Mouse (Mus musculus) heart, embryonic 12.5 days (tissue): ENCODE data around the gene Crybb2. TPM values are rescaled to one million over a fixed set of nuclear protein-coding genes. Genes with fewer than 3 reads are reported as not detected.
"Not testable (repeated sequence)": the region's sequence is repeated elsewhere in the genome, so short reads cannot be mapped to it uniquely, and the experiment has no call there.

Experiments
- ATAC-seq: fragments of 200-750 bp; cut with Nextera tagmentation; 2 replicates; pipeline ENCODE4 v1.8.0; 2017; ENCODE audit warnings: moderate TSS enrichment, moderate library complexity; ENCODE audit not compliant: insufficient number of reproducible peaks, low FRiP score
- H3K27ac ChIP-seq: fragments of 300-500 bp; sonication (generic); 2 replicates; pipeline ENCODE4 v1.5.1; 2016; ENCODE audit warnings: mild to moderate bottlenecking, moderate library complexity; ENCODE audit not compliant: poor library complexity, severe bottlenecking
- H3K27me3 ChIP-seq: fragments of 300-500 bp; sonication (generic); replicated peaks from 2 replicates; pipeline ENCODE4 v1.6.1; 2016; ENCODE audit warnings: mild to moderate bottlenecking, moderate library complexity
- H3K36me3 ChIP-seq: fragments of 300-500 bp; sonication (generic); 2 replicates; pipeline ENCODE4 v1.6.1; 2016; ENCODE audit warnings: mild to moderate bottlenecking, moderate library complexity
- H3K4me1 ChIP-seq: fragments of 300-500 bp; sonication (generic); replicated peaks from 2 replicates; pipeline ENCODE4 v1.6.1; 2016; ENCODE audit warnings: mild to moderate bottlenecking
- H3K4me2 ChIP-seq: fragments of 300-500 bp; sonication (generic); 2 replicates; pipeline ENCODE4 v1.6.1; 2016; ENCODE audit warnings: mild to moderate bottlenecking, moderate library complexity
- H3K4me3 ChIP-seq: fragments of 300-500 bp; sonication (generic); 2 replicates; pipeline ENCODE4 v1.5.1; 2016; ENCODE audit warnings: mild to moderate bottlenecking
- H3K9ac ChIP-seq: fragments of 300-500 bp; sonication (generic); 2 replicates; pipeline ENCODE4 v1.6.1; 2016; ENCODE audit warnings: mild to moderate bottlenecking, moderate library complexity
- H3K9me3 ChIP-seq: fragments of 300-500 bp; sonication (generic); replicated peaks from 2 replicates; pipeline ENCODE4 v1.6.1; 2016; ENCODE audit warnings: mild to moderate bottlenecking, moderate library complexity
- WGBS: fragments of 180-500 bp; shearing (Covaris S2); methylation state at CpG from one replicate; pipeline ENCODE4 v1.1.7; 2016; 5-methylcytosine and 5-hydroxymethylcytosine counted together
- polyA plus RNA-seq: library from polyadenylated mRNA; unstranded; fragments of >200 nt; fragmentation: Nextera tagmentation; extraction: Ambion mirVana; gene quantifications from 2 replicates; pipeline ENCODE4 v1.2.1, GENCODE M21; 2016

Gene Crybb2
- polyA plus RNA-seq: not detected in 2 replicates

DNA sequence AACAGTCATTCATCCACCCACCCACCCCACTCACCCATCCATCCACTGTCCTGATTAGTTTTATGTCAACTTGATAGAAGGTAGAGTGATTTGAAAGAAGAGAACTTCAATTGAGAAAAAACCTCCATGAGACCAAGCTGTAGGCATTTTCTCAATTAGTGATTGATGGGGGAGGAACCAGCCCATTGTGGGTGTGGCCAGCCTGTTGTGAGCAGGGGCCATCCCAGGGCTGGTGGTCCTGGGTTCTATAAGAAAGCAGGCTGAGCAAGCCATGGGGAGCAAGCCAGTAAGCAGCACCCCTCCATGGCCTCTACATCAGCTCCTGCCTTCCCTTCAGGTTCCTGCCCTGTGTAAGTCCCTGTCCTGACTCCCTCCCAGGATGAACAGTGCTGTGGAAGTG lies at the start of gene Crybb2:
Gene Crybb2 (minus strand): TSS at position 101 of the 400 bp plus-strand sequence.
- H3K4me2 ChIP-seq: no peak within 1 kb of the TSS
- no peaks in the 10 kb centered on the region for H3K9me3 ChIP-seq
- H3K4me3 ChIP-seq: no peak within 1 kb of the TSS
- no peak for ATAC-seq
- H3K27me3 ChIP-seq: peaks cover 7% of the 10 kb centered on the region
- no peak within 1 kb of the TSS for H3K27ac ChIP-seq
- H3K9ac ChIP-seq: no peak within 1 kb of the TSS
- H3K36me3 ChIP-seq: no peaks in the 10 kb centered on the region
- H3K4me1 ChIP-seq: peaks cover 4% of the 10 kb centered on the region

GRCm38 (mm10) chr5:113119291-113119690 lies 49.4 kb upstream of the Crybb2 start:
- H3K9me3 ChIP-seq: no peaks in the 10 kb centered on the region
- H3K36me3 ChIP-seq: no peaks in the 10 kb centered on the region
- H3K4me3 ChIP-seq: no peak overlapping the region
- no peak overlapping the region for H3K4me2 ChIP-seq
- peaks cover 95% of the 10 kb centered on the region for H3K4me1 ChIP-seq
- ATAC-seq: no peak
- WGBS: 52% methylated on average over 9 of the region's 9 CpGs
- H3K27ac ChIP-seq: peak overlapping the region; percentile 8; the same call in 1 of the 2 replicates
- H3K27me3 ChIP-seq: no peaks in the 10 kb centered on the region
- peak overlapping the region; percentile 26; the same call in 1 of the 2 replicates for H3K9ac ChIP-seq

GRCm38 (mm10) chr5:113118695-113119094 lies 48.8 kb upstream of the Crybb2 start:
- Histone ChIP-seq H3K36me3 (no peaks in the 10 kb centered on the region), H3K27me3 (no peaks in the 10 kb centered on the region), H3K4me2 (no peak overlapping the region), H3K4me1 (peaks cover 96% of the 10 kb centered on the region), H3K9ac (no peak overlapping the region), H3K9me3 (no peaks in the 10 kb centered on the region), H3K27ac (peak overlapping the region; percentile 30; the same call in 1 of the 2 replicates), H3K4me3 (no peak overlapping the region)
- 39% methylated on average over 6 of the region's 6 CpGs for WGBS
- no peak for ATAC-seq

DNA sequence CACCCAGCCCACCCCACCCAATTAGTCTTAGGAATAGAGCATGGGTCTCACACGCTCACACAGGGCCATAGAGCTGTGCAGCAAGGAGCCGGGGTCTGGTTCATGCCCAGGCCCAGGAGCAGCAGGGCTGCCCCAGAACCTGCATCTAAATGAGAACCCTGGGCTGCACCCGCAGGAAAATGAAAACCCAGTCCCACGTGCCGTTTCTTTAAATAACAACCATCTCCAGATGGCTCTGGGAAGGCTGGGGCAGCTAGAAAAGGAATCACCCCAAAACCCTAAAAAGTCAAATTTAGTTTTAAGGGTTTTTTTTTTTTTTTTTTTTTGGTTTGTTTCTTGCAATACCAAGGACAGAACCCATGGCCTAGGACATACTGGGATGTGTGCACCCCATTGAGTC lies 47.4 kb upstream of the Crybb2 start:
- Histone ChIP-seq H3K9me3 (no peaks in the 10 kb centered on the region), H3K27ac (no peak overlapping the region)
- WGBS: 66% methylated on average over 5 of the region's 5 CpGs

DNA sequence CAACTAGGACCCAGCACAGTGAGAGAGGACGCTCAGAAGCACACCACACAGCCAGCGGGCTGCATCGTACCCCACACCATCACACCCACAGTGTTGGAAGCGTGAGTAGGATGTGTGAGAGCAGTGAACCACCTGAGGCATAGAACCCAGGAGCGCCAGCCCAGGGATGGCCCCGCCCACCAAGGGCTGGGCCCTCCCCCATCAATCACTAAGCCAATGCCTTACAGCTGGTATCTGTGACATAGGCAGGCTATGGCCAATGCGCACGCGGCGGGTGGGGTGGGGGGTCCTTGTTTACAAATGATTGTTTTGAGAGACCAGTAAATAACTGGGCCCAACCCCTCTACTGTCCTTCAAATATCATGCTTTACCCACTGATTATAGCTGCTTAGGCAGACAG lies 46.0 kb upstream of the Crybb2 start:
- no peak for ATAC-seq
- Histone ChIP-seq H3K4me1 (peaks cover 95% of the 10 kb centered on the region), H3K27ac (peak overlapping the region; percentile 98; the same call in 1 of the 2 replicates), H3K36me3 (no peaks in the 10 kb centered on the region), H3K27me3 (no peaks in the 10 kb centered on the region), H3K4me2 (no peak overlapping the region), H3K9ac (no peak overlapping the region), H3K9me3 (no peaks in the 10 kb centered on the region), H3K4me3 (no peak overlapping the region)
- 59% methylated on average over 10 of the region's 10 CpGs for WGBS

More for the DNA sequence above, 47.4 kb upstream of the Crybb2 start:
- no peak for ATAC-seq
- H3K9ac ChIP-seq: no peak overlapping the region
- H3K4me1 ChIP-seq: peaks cover 96% of the 10 kb centered on the region
- H3K27me3 ChIP-seq: no peaks in the 10 kb centered on the region
- H3K36me3 ChIP-seq: no peaks in the 10 kb centered on the region
- H3K4me3 ChIP-seq: no peak overlapping the region
- no peak overlapping the region for H3K4me2 ChIP-seq

DNA sequence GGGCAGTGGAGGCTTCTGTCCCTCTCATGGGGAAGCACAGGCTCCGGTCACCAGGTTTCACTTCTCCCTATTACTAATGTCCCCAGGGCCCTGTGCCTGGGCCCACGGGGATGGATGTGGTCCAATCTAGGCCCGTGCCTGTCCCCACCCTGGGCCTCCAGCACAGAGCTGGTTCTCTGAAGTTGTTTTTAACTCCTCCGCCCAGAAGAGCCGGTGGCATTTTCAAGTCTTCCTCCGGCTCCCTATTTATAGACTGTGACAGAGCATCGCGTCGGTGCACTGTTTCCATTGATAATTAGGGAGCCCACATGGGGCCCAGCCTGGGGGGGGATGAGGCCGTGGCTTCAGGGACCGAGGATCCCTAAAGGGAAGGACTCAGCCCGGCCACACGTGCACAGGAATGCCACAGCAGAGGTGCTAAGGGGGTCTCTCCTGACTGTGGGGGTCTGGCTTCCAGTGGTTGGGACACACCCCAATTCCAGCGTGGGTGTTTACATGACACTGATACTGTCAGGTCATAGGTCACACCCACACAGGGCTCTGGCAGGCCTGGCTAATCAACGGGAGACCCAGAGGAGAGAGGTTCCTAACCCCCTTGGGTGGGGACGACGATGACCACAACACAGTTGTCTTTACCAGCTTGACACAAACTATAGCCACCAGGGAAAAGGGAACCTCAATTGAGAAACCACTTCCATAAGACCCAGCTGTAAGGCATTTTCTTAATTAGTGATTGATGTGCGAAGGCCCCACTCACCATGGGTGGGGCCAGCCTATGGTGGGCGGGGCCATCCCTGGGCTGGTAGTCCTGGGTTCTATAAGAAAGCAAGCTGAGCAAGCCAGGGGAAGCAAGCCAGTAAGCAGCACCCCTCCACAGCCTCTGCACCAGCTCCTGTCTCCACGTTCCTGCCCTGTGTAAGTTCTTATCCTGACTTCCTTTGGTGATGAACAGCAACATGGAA lies 44.6 kb upstream of the Crybb2 start:
- 17% methylated on average over 20 of the region's 20 CpGs for WGBS
- Histone ChIP-seq H3K9ac (peak overlapping the region; percentile 52; the same call in 1 of the 2 replicates), H3K4me3 (no peak overlapping the region), H3K36me3 (no peaks in the 10 kb centered on the region), H3K4me1 (peaks cover 88% of the 10 kb centered on the region), H3K9me3 (no peaks in the 10 kb centered on the region), H3K27ac (peak overlapping the region; percentile 98), H3K4me2 (peak overlapping the region; percentile 47), H3K27me3 (no peaks in the 10 kb centered on the region)
- peak; percentile 66 for ATAC-seq

GRCm38 (mm10) chr5:113113120-113113519 lies 43.2 kb upstream of the Crybb2 start:
- H3K9me3 ChIP-seq: no peaks in the 10 kb centered on the region
- 33% methylated on average over 5 of the region's 5 CpGs for WGBS
- H3K36me3 ChIP-seq: no peaks in the 10 kb centered on the region
- H3K9ac ChIP-seq: peak overlapping the region; percentile 51
- peaks cover 85% of the 10 kb centered on the region for H3K4me1 ChIP-seq
- no peak overlapping the region for H3K4me3 ChIP-seq
- H3K27ac ChIP-seq: peak overlapping the region; percentile 98
- no peaks in the 10 kb centered on the region for H3K27me3 ChIP-seq
- no peak for ATAC-seq
- H3K4me2 ChIP-seq: no peak overlapping the region

DNA sequence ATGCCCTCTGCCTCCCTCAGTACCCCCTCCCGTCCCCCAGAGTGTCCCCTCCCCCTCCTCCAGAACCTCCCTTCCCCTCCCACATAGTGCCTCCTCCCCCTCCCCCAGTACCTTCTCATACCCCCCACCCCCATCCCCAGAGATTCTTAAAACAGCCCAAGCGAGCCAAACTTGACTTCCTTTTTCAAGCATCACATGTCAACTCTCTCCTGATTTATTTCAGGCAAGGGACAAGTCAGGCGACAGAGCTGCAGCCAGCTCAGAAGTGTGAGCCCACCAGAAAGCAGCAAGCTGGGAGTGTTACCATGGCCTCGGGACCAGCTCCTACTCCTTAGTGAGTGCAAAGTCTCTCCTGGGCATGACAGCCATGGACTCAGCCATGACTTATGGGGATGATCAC lies 41.4 kb upstream of the Crybb2 start:
- 5% methylated on average over 4 of the region's 4 CpGs for WGBS
- ATAC-seq: no peak
- H3K27ac ChIP-seq: peak overlapping the region; percentile 97
- no peak overlapping the region for H3K4me3 ChIP-seq
- no peaks in the 10 kb centered on the region for H3K36me3 ChIP-seq
- peak overlapping the region; percentile 71; the same call in 1 of the 2 replicates for H3K9ac ChIP-seq
- H3K9me3 ChIP-seq: no peaks in the 10 kb centered on the region
- no peaks in the 10 kb centered on the region for H3K27me3 ChIP-seq
- peak overlapping the region; percentile 15; the same call in 1 of the 2 replicates for H3K4me2 ChIP-seq
- H3K4me1 ChIP-seq: peaks cover 88% of the 10 kb centered on the region

DNA sequence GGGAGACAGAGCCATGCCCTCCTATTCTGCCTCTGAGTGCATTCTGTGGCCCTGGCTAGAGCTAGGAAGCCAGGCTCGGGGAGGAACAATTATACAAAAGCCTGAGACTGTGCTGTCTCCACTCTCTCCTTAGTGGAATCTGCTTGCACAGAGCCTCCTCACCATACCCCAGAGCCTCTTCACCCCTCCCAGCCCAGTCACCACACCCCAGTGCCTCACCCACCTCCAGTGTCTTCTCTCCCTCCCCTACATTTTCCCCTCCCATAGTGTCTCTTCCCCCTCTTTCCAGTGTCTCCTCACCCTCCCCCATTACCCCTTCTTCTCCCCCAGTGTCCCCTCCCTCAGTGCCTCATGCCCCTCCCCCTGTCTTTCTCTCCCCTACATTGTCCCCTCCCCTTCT lies 41.0 kb upstream of the Crybb2 start:
- Histone ChIP-seq H3K4me3 (no peak overlapping the region), H3K4me2 (no peak overlapping the region), H3K9me3 (no peaks in the 10 kb centered on the region), H3K9ac (peak overlapping the region; percentile 71), H3K36me3 (no peaks in the 10 kb centered on the region), H3K27ac (peak overlapping the region; percentile 97), H3K4me1 (peaks cover 84% of the 10 kb centered on the region), H3K27me3 (no peaks in the 10 kb centered on the region)
- ATAC-seq: no peak
- 8% methylated on average over 1 of the region's 1 CpGs for WGBS

DNA sequence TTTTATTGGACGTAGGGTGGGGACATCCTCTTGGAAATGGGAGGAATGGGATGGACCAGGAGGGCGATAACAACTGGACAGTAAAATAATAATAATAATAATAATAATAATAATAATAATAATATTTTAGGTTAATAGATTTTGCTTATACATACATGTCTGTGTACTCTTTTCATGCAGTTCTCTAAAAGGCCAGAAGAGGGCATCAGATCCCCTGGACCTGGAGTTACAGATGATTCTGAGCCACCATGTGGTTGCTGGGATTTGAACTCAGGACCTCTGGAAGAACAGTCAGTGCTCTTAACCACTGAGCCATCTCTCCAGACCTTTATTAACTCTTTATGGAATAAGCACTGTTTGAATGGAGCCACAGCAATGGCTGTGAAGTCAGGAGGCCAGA lies 39.7 kb upstream of the Crybb2 start:
- H3K9me3 ChIP-seq, ATAC-seq, H3K27me3 ChIP-seq, H3K9ac ChIP-seq, H3K4me3 ChIP-seq, H3K36me3 ChIP-seq, H3K4me2 ChIP-seq: not testable (repeated sequence)
- H3K27ac ChIP-seq: peak overlapping the region; percentile 89; the same call in 1 of the 2 replicates
- WGBS: 79% methylated on average over 2 of the region's 2 CpGs
- H3K4me1 ChIP-seq: peaks cover 76% of the 10 kb centered on the region

DNA sequence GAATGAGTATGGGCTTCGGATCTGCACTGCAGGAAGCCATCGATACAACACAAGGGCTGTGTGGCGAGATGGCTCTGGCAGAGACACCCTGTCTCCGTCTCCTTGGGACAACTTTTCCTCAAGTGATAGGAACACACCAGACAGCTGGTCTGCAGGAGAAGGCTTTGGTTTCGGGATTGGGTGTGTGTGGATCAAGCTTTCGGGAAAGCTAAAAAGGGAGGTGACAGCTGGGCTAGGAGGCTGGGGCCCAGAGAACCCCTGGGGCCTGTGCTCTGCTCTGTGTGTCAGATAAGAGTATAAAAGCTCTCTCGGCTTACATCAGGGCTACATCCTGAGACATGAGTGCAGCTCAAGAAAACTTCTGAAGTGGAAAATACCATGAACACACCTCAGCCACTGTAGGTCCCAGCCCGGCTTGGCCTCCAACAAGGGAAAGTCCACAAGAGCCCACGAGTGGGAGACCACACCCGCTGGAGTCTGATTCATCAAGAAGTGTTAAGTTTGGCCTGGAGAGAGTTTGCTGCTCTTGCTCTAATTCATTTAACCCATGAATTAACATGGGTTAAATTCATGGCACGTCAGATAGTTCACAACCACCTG lies 38.3 kb upstream of the Crybb2 start:
- 34% methylated on average over 11 of the region's 11 CpGs for WGBS
- H3K27me3 ChIP-seq: no peaks in the 10 kb centered on the region
- peak overlapping the region; percentile 89 for H3K27ac ChIP-seq
- no peak overlapping the region for H3K4me3 ChIP-seq
- H3K4me2 ChIP-seq: peak overlapping the region; percentile 16; the same call in 1 of the 2 replicates
- H3K4me1 ChIP-seq: peaks cover 73% of the 10 kb centered on the region
- no peaks in the 10 kb centered on the region for H3K9me3 ChIP-seq
- H3K9ac ChIP-seq: no peak overlapping the region
- peak; percentile 56; the same call in 1 of the 2 replicates for ATAC-seq
- 0 out of 2 replicates have a peak, but pooled peaks cover 3% of the 10 kb centered on the region for H3K36me3 ChIP-seq
